Mouse (Mus musculus) kidney, adult 2 months (tissue): ENCODE measurements around the gene Trpc4ap.

Source experiments
- CTCF ChIP-seq: fragments of 200-500 bp; conservative IDR thresholded peaks from 2 replicates; pipeline ENCODE4 v1.5.1; 2011; ENCODE audit warnings: low read depth, mild to moderate bottlenecking, control low read depth, low read length, moderate library complexity, mixed read lengths; ENCODE audit not compliant: insufficient read depth, insufficient read length
- POLR2A ChIP-seq: fragments of 200-500 bp; IDR thresholded peaks from one replicate; pipeline ENCODE4 v1.6.1; 2011; ENCODE audit warnings: low read depth, low read length, control low read depth

- no peak for TF ChIP-seq CTCF
- no peak for TF ChIP-seq POLR2A
Observed at GRCm38 (mm10) chr2:155717082-155717990, 25.2 kb upstream of the Trpc4ap start.
